Mouse (Mus musculus): ENCODE measurements around the gene Brca2. TPM values are rescaled to one million over a fixed set of nuclear protein-coding genes. Genes with fewer than 3 reads are reported as not detected.
A peak's percentile ranks its signal among the peaks of the same experiment; 100 is the strongest.

Gene Brca2
- polyA plus RNA-seq, 1 experiment = 2.2 TPM

GRCm38 (mm10) chr5:150561783-150562182 lies 39.4 kb downstream of the Brca2 start:
- Histone ChIP-seq H3K4me1 (ENCODE audit: control insufficient read depth, insufficient read depth, low read length) (no peaks in the 10 kb centered on the region), H3K27me3 (replicated peaks; ENCODE audit: control insufficient read depth, insufficient read depth, low read length) (no peaks in the 10 kb centered on the region), H3K36me3 (ENCODE audit: control insufficient read depth, insufficient read depth, low read length) (no peaks in the 10 kb centered on the region), H3K4me3 (ENCODE audit: insufficient read depth, low read depth, low read length) (no peak overlapping the region), H3K27ac (ENCODE audit: insufficient read depth, low read depth, low read length) (no peak overlapping the region)
- no peak for TF ChIP-seq POLR2A (IDR thresholded peaks at IDR 0.05; ENCODE audit: low read depth, low read length)
- TF ChIP-seq CTCF (conservative IDR thresholded peaks at IDR 0.05; ENCODE audit: insufficient read depth, insufficient read length, low read depth, low read length) = no peak
- no peak for DNase-seq
- 86% methylated on average over 5 of the region's 5 CpGs for WGBS

- no peak for DNase-seq
- Histone ChIP-seq H3K27ac (ENCODE audit: insufficient read depth, low read depth, low read length) (no peak overlapping the region), H3K27me3 (replicated peaks; ENCODE audit: control insufficient read depth, insufficient read depth, low read length) (no peaks in the 10 kb centered on the region), H3K36me3 (ENCODE audit: control insufficient read depth, insufficient read depth, low read length) (no peaks in the 10 kb centered on the region; the same call in 1 of the 2 replicates), H3K4me1 (ENCODE audit: control insufficient read depth, insufficient read depth, low read length) (no peaks in the 10 kb centered on the region), H3K4me3 (ENCODE audit: insufficient read depth, low read depth, low read length) (no peak overlapping the region)
- 95% methylated on average over 6 of the region's 6 CpGs for whole genome bisulfite sequencing
- TF ChIP-seq CTCF (conservative IDR thresholded peaks at IDR 0.05; ENCODE audit: insufficient read depth, insufficient read length, low read depth, low read length) = no peak
- no peak for TF ChIP-seq POLR2A (IDR thresholded peaks at IDR 0.05; ENCODE audit: low read depth, low read length)
Observed at GRCm38 (mm10) chr5:150564426-150564825, 42.0 kb downstream of the Brca2 start.

GRCm38 (mm10) chr5:150566226-150566625 lies 43.8 kb downstream of the Brca2 start:
- no peaks in the 10 kb centered on the region for H3K4me1 ChIP-seq (ENCODE audit: control insufficient read depth, insufficient read depth, low read length)
- 51% methylated on average over 3 of the region's 3 CpGs for WGBS
- TF ChIP-seq CTCF (conservative IDR thresholded peaks at IDR 0.05; ENCODE audit: insufficient read depth, insufficient read length, low read depth, low read length) = no peak
- TF ChIP-seq POLR2A (IDR thresholded peaks at IDR 0.05; ENCODE audit: low read depth, low read length) = no peak
- no peak for DNase-seq
- no peaks in the 10 kb centered on the region; the same call in 1 of the 2 replicates for H3K36me3 ChIP-seq (ENCODE audit: control insufficient read depth, insufficient read depth, low read length)
- H3K27ac ChIP-seq (ENCODE audit: insufficient read depth, low read depth, low read length) = no peak overlapping the region
- H3K27me3 ChIP-seq (replicated peaks; ENCODE audit: control insufficient read depth, insufficient read depth, low read length) = no peaks in the 10 kb centered on the region
- H3K4me3 ChIP-seq (ENCODE audit: insufficient read depth, low read depth, low read length) = no peak overlapping the region

GRCm38 (mm10) chr5:150566971-150567370 lies 44.5 kb downstream of the Brca2 start:
- no peak for DNase-seq
- Histone ChIP-seq H3K4me3 (ENCODE audit: insufficient read depth, low read depth, low read length) (no peak overlapping the region), H3K27ac (ENCODE audit: insufficient read depth, low read depth, low read length) (no peak overlapping the region), H3K36me3 (ENCODE audit: control insufficient read depth, insufficient read depth, low read length) (no peaks in the 10 kb centered on the region; the same call in 1 of the 2 replicates), H3K27me3 (replicated peaks; ENCODE audit: control insufficient read depth, insufficient read depth, low read length) (no peaks in the 10 kb centered on the region), H3K4me1 (ENCODE audit: control insufficient read depth, insufficient read depth, low read length) (no peaks in the 10 kb centered on the region)
- TF ChIP-seq CTCF (conservative IDR thresholded peaks at IDR 0.05; ENCODE audit: insufficient read depth, insufficient read length, low read depth, low read length) = no peak
- TF ChIP-seq POLR2A (IDR thresholded peaks at IDR 0.05; ENCODE audit: low read depth, low read length) = no peak
- 92% methylated on average over 5 of the region's 5 CpGs for WGBS

GRCm38 (mm10) chr5:150570496-150571219 lies 48.2 kb downstream of the Brca2 start:
- no peaks in the 10 kb centered on the region for H3K27me3 ChIP-seq (replicated peaks; ENCODE audit: control insufficient read depth, insufficient read depth, low read length)
- no peaks in the 10 kb centered on the region for H3K4me1 ChIP-seq (ENCODE audit: control insufficient read depth, insufficient read depth, low read length)
- H3K36me3 ChIP-seq (ENCODE audit: control insufficient read depth, insufficient read depth, low read length) = no peaks in the 10 kb centered on the region; the same call in 1 of the 2 replicates
- H3K4me3 ChIP-seq (ENCODE audit: insufficient read depth, low read depth, low read length) = no peak overlapping the region
- TF ChIP-seq CTCF (conservative IDR thresholded peaks at IDR 0.05; ENCODE audit: insufficient read depth, insufficient read length, low read depth, low read length) = no peak
- no peak for TF ChIP-seq POLR2A (IDR thresholded peaks at IDR 0.05; ENCODE audit: low read depth, low read length)
- WGBS = 74% methylated on average over 11 of the region's 11 CpGs
- H3K27ac ChIP-seq (ENCODE audit: insufficient read depth, low read depth, low read length) = no peak overlapping the region
- peak; percentile 37 for DNase-seq

GRCm38 (mm10) chr5:150574403-150574802 lies 52.0 kb downstream of the Brca2 start:
- Histone ChIP-seq H3K36me3 (ENCODE audit: control insufficient read depth, insufficient read depth, low read length) (no peaks in the 10 kb centered on the region), H3K27ac (ENCODE audit: insufficient read depth, low read depth, low read length) (no peak overlapping the region), H3K4me3 (ENCODE audit: insufficient read depth, low read depth, low read length) (no peak overlapping the region), H3K27me3 (replicated peaks; ENCODE audit: control insufficient read depth, insufficient read depth, low read length) (no peaks in the 10 kb centered on the region), H3K4me1 (ENCODE audit: control insufficient read depth, insufficient read depth, low read length) (no peaks in the 10 kb centered on the region)
- no peak for DNase-seq
- TF ChIP-seq CTCF (conservative IDR thresholded peaks at IDR 0.05; ENCODE audit: insufficient read depth, insufficient read length, low read depth, low read length) (no peak), POLR2A (IDR thresholded peaks at IDR 0.05; ENCODE audit: low read depth, low read length) (no peak)
- WGBS = 85% methylated on average over 3 of the region's 3 CpGs

- Histone ChIP-seq H3K36me3 (ENCODE audit: control insufficient read depth, insufficient read depth, low read length) (no peaks in the 10 kb centered on the region), H3K4me1 (ENCODE audit: control insufficient read depth, insufficient read depth, low read length) (no peaks in the 10 kb centered on the region), H3K27me3 (replicated peaks; ENCODE audit: control insufficient read depth, insufficient read depth, low read length) (no peaks in the 10 kb centered on the region), H3K27ac (ENCODE audit: insufficient read depth, low read depth, low read length) (no peak overlapping the region), H3K4me3 (ENCODE audit: insufficient read depth, low read depth, low read length) (no peak overlapping the region)
- 77% methylated on average over 5 of the region's 5 CpGs for WGBS
- no peak for DNase-seq
- TF ChIP-seq CTCF (conservative IDR thresholded peaks at IDR 0.05; ENCODE audit: insufficient read depth, insufficient read length, low read depth, low read length) (no peak), POLR2A (IDR thresholded peaks at IDR 0.05; ENCODE audit: low read depth, low read length) (no peak)
Observed at GRCm38 (mm10) chr5:150574885-150575284, 52.5 kb downstream of the Brca2 start.

Measured in kidney, adult 2 months (tissue).